Mouse (Mus musculus) retina, postnatal 7 days (tissue): ENCODE measurements at regions not wholly inside any gene's neighbourhood (a gene's known extent, or its start where the extent isn't known, plus 50 kb on each side); places are given as distances from the start of the nearest gene placed in this dataset.

Source experiments
- DNase-seq: peaks from one replicate; pipeline ENCODE4 v3.0.0-alpha.2; 2012; ENCODE audit warnings: low read depth, low spot score

DNA sequence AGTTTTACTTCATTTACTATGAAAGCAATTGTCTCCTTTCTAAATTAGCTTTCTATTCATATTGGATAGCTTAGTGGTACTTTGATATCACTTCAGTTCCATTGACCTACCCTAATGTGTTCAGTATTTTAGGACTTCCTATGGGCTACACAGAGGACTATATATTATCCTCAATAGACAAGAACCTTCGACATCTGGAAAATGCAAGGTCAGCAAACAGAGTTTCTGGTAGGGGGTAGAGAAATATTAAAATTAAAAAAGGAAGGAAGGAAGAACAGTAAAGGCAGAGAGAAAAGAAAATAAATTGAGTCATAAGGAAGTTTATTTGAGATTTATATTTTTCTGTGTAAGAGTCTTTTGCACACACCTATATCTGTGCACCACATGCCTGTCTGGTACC is 107.4 kb upstream of the Insig1 start:
- DNase-seq = no peak

DNA sequence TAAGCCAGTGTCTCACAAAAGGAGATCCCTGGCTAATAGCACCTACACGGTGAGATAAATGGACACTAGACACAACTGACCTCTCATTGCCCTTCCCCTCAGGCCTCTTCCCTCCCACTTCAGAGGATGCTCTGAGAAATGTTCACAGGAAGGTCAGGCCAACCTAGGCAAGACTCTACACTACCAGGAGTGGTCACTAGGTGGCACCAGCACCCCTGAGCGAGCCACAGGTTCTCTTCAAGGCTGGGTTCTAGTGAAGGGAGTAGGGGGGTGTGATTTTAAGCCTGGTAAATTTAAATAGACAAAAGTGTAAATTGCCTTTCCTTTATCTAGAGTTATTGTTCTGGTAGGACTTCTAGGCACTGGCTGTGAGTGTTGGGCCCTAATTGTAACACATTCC is 76.0 kb upstream of the Insig1 start:
- peak; percentile 33 for DNase-seq

DNA sequence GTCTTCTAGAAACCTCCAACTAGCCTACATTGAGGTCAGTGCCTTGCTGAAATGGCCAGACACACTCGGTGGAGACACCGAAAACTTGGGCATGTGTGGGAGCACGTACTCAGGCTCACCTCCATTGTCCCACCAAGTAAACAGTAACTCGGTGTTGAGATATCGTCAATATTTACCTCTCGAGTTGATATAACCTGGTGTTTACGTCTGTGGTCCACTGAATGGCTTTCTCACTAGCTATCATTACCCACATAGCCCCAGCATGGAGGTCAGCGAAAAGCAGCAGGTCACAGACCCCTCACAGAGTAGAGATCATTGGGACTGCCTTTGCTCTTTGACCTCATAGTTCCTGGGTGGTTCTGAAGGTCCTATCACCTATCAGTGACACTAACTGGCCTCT is 73.4 kb upstream of the Insig1 start:
- DNase-seq = no peak

GRCm38 (mm10) chr5:28002922-28003321 is 68.2 kb upstream of the Insig1 start:
- no peak for DNase-seq

DNA sequence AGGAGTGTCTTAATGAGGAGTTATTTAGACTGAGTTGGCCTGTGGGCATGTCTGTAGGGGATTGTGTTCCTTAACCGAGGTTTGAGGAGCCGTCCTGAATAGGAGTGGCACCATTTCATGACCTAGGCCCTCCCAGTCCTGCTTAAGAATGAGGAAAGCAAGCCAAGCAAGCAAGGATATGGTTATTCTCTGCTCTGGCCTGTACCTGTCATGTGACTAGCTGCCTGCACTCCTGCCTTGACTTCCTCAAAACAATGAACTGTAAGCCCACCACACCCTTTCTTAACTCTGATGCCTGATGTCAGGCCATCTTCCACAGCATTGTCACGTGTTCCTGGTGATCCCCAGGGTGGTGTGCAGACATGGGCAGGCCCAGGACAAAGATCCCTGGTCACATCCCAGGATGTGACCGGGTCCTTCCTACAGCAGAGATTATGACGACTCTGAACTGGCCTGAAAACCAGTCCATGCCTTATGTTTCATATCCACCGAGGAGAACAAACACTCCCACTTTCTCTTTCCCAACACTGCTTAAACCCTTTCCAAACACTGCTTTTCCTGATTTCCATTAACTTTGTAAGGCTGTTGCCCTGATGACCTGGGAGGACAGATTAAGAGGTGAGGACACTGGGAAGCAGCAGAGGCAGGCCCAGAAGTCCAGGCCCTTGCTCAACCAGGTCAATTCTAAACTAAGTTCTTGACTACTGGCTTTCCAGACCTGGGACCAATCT is 67.2 kb upstream of the Insig1 start:
- DNase-seq = no peak

GRCm38 (mm10) chr5:28004487-28004827 is 66.7 kb upstream of the Insig1 start:
- no peak for DNase-seq

DNA sequence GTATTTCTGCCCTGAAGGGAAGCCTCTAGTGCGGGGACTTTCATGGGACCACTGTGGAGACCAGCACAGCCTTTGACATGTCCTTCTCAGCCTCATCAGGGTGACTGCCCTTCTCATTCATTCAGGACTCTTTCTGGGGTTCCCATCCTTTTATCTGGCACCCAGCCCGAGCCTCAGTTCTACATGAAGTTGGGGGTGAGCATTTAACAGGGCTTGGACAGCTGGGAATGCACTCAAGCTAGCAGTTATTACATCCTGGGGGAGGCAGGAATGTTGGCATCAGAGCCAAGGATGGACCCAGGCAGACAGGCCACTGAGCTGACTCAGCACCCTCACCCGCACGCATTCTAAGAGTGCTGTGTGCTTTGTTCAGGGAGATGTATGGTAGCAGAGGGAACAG is 61.8 kb upstream of the Insig1 start:
- no peak for DNase-seq

- DNase-seq = no peak
Measured at GRCm38 (mm10) chr5:28009871-28010270, 61.3 kb upstream of the Insig1 start.

DNA sequence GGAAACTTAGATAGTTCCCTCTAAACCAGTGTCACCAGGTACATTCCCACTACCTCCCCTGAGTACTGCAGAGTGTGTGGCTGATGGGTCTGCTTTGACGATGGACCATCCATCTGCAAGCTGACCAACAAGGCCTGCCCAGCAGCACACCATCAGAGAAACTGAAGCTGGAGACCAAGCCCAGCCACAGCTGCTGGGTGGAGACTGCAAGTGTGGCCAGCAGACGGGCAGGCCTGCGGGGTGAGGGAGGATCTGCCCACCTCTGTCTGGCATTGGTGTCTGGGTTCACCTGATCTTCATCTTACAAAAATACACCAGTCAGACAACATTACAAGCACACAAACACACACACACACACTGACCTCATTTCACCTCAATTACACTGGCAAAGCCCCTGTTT is 60.6 kb upstream of the Insig1 start:
- DNase-seq = no peak

- no peak for DNase-seq
Measured at GRCm38 (mm10) chr5:28012496-28012895, 58.7 kb upstream of the Insig1 start.

DNA sequence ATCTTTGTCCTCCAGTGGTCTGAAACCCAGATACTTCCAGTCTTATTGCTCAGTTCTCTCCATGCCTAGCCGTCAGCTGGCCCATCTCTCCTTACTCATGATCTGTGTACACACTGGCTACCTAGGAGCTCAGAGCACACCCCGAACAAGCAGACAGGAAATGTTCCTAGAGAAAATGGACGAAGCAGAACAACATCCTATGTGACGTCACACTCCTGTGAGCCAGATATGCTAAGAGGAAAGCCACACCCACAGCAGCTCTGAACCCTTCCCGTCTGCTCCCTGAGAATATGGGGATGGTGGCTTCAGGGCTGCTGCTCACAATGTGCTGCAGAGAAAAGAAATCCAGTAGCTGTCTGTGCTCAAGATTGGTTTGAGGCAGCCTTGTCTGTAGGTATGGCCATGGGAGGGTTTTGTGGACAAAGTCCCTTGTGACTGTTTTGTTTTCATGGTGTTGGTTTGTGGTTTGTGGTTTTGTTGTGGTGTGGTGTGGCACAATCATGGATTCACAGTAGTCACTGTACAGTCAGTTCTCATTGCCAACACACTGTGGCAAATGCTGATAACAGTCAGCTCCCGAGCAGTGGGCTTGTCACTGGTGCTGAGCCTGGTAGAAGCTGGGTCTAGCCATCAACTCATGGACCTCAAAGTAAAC is 57.4 kb upstream of the Insig1 start:
- no peak for DNase-seq

- no peak for DNase-seq
Measured at GRCm38 (mm10) chr5:28019864-28020263, 51.3 kb upstream of the Insig1 start.
